Mouse (Mus musculus): ENCODE results near the gene Adamts15. TPM values are rescaled to one million over a fixed set of nuclear protein-coding genes. Genes with fewer than 3 reads are reported as not detected.

The Adamts15 gene
- total RNA-seq, 1 experiment, result 2.0 TPM

DNA sequence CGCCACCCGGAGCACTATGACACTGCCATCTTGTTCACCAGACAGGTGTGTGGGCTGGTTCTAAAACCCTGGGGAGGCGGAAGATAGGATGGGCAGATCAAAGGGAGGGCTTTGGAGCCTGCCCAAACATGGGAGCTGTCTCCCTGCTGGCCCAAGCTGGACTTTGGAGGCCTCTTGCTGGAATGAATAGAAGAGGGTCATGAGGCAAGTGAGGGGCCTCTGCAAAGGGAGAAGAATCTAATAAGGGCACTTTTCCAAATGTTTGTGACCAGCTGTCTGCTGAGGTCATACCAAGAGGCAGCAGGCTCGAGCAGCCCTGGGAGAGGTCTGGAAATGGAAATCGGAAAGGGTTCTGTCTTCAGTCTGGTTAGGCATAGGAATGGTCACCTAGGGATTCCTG lies 29.2 kb upstream of the Adamts15 start:
- no peak for TF ChIP-seq ZC3H11A (IDR thresholded peaks at IDR 0.05; ENCODE audit: borderline replicate concordance, low read depth, low read length)
- TF ChIP-seq HCFC1 (IDR thresholded peaks at IDR 0.05; ENCODE audit: borderline replicate concordance, insufficient read depth, low read length), result no peak
- TF ChIP-seq ZNF384 (IDR thresholded peaks at IDR 0.05; ENCODE audit: low read depth, low read length), result no peak
- no peak for TF ChIP-seq MAFK (IDR thresholded peaks at IDR 0.05; ENCODE audit: insufficient read depth, low read depth, low read length)
- no peak for TF ChIP-seq CHD2 (IDR thresholded peaks at IDR 0.05; ENCODE audit: low read depth, low read length)

DNA sequence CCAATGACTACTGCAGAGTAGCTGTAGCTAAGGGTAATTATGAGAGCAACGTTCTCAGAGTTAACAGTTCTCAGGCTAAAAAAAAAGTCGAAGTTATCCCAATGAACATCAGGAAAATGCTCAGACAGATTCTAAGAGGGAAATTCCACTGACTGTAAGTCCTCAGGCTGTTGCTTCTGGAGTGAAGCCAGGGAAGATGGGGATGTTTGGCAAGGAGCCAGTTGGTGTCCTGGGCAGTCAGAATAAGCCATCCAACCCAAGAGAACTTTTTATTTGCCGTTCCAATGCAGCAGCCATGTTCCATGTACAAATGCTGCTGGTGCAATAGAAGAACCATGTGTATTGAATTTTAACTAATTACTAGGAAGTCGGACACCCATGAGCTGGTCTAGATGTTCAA lies 28.3 kb upstream of the Adamts15 start:
- Histone ChIP-seq H3K27ac (ENCODE audit: insufficient read depth, low read depth, low read length, poor library complexity, severe bottlenecking) (no peak overlapping the region), H3K4me1 (ENCODE audit: control insufficient read depth in 2 of 2, insufficient read depth in 2 of 2, low read length in 2 of 2, poor library complexity in 1 of 2) (peaks cover 0 to 4% of the 10 kb centered on the region in 2 experiments; a peak in 1 of 4 replicates), H3K4me3 (ENCODE audit: insufficient read depth in 1 of 2, low read depth in 1 of 2, low read length in 2 of 2, poor library complexity in 1 of 2, severe bottlenecking in 1 of 2) (no peak overlapping the region), H3K36me3 (ENCODE audit: control insufficient read depth, insufficient read depth, low read length, poor library complexity, severe bottlenecking) (no peaks in the 10 kb centered on the region), H3K9me3 (ENCODE audit: control insufficient read depth, insufficient read depth, low read depth, low read length) (no peaks in the 10 kb centered on the region), H3K9ac (ENCODE audit: insufficient read depth, low read depth, low read length, poor library complexity, severe bottlenecking) (no peak overlapping the region)
- TF ChIP-seq CHD2 (IDR thresholded peaks at IDR 0.05; ENCODE audit: low read depth, low read length) (no peak), HCFC1 (IDR thresholded peaks at IDR 0.05; ENCODE audit: borderline replicate concordance, insufficient read depth, low read length) (no peak)
- in situ Hi-C loops (cut with MboI; ENCODE audit: low sequenced_read_pairs in 2 of 2, unreplicated experiment in 2 of 2), result loop anchor here in 1 of 2 experiments (10.0 kb wide), 1 partner anchor 134 kb away; no protein-coding TSS in a partner anchor
- no peak for DNase-seq (ENCODE audit: low read depth, low spot score)

More for the DNA sequence above, 29.2 kb upstream of the Adamts15 start:
- no peaks in the 10 kb centered on the region for H3K36me3 ChIP-seq (ENCODE audit: control insufficient read depth, insufficient read depth, low read length, poor library complexity, severe bottlenecking)
- no peaks in the 10 kb centered on the region for H3K9me3 ChIP-seq (ENCODE audit: control insufficient read depth, insufficient read depth, low read depth, low read length)
- DNase-seq (ENCODE audit: low read depth, low spot score), result no peak
- H3K27ac ChIP-seq (ENCODE audit: insufficient read depth, low read depth, low read length, poor library complexity, severe bottlenecking), result no peak overlapping the region
- H3K9ac ChIP-seq (ENCODE audit: insufficient read depth, low read depth, low read length, poor library complexity, severe bottlenecking), result no peak overlapping the region
- no peak overlapping the region for H3K4me3 ChIP-seq (ENCODE audit: insufficient read depth in 1 of 2, low read depth in 1 of 2, low read length in 2 of 2, poor library complexity in 1 of 2, severe bottlenecking in 1 of 2)
- in situ Hi-C loops (cut with MboI; ENCODE audit: low sequenced_read_pairs in 2 of 2, unreplicated experiment in 2 of 2), result loop anchor here in 1 of 2 experiments (10.0 kb wide), 1 partner anchor 133 kb away; no protein-coding TSS in a partner anchor
- H3K4me1 ChIP-seq (ENCODE audit: control insufficient read depth in 2 of 2, insufficient read depth in 2 of 2, low read length in 2 of 2, poor library complexity in 1 of 2), result peaks cover 0 to 4% of the 10 kb centered on the region in 2 experiments; a peak in 1 of 4 replicates

DNA sequence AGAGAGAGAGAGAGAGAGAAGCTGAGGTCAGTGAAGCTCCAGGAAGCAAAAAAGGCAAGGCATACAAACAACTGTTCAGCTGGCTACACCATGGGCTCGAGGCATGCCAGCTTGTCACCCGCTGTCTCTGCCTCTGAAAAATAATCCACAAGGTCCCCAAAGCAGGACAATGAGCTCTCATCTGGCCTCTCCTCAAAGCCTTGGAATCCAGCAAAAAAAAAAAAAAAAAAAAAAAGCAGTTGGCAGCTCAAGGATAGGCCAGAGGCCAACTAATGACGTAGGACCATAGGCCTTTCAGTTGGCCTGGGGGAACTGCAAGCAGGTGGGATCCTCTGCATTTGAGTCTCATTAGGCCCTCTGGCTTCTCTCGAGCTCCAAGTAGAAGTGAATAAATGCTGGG lies 27.7 kb upstream of the Adamts15 start:
- Histone ChIP-seq H3K9ac (ENCODE audit: insufficient read depth, low read depth, low read length, poor library complexity, severe bottlenecking) (no peak overlapping the region), H3K4me1 (ENCODE audit: control insufficient read depth in 2 of 2, insufficient read depth in 2 of 2, low read length in 2 of 2, poor library complexity in 1 of 2) (peaks cover 0 to 4% of the 10 kb centered on the region in 2 experiments; a peak in 1 of 4 replicates), H3K4me3 (ENCODE audit: insufficient read depth in 1 of 2, low read depth in 1 of 2, low read length in 2 of 2, poor library complexity in 1 of 2, severe bottlenecking in 1 of 2) (no peak overlapping the region), H3K27ac (ENCODE audit: insufficient read depth, low read depth, low read length, poor library complexity, severe bottlenecking) (no peak overlapping the region), H3K36me3 (ENCODE audit: control insufficient read depth, insufficient read depth, low read length, poor library complexity, severe bottlenecking) (no peaks in the 10 kb centered on the region), H3K9me3 (ENCODE audit: control insufficient read depth, insufficient read depth, low read depth, low read length) (no peaks in the 10 kb centered on the region)
- no peak for DNase-seq (ENCODE audit: low read depth, low spot score)
- in situ Hi-C loops (cut with MboI; ENCODE audit: low sequenced_read_pairs in 2 of 2, unreplicated experiment in 2 of 2), result loop anchor here in 1 of 2 experiments (10.0 kb wide), 2 partner anchors 135 to 475 kb away; no protein-coding TSS in a partner anchor
- no peak for TF ChIP-seq HCFC1 (IDR thresholded peaks at IDR 0.05; ENCODE audit: borderline replicate concordance, insufficient read depth, low read length)
- TF ChIP-seq CHD2 (IDR thresholded peaks at IDR 0.05; ENCODE audit: low read depth, low read length), result no peak
- no peak for TF ChIP-seq ZNF384 (IDR thresholded peaks at IDR 0.05; ENCODE audit: low read depth, low read length)
- no peak for TF ChIP-seq ZC3H11A (IDR thresholded peaks at IDR 0.05; ENCODE audit: borderline replicate concordance, low read depth, low read length)
- no peak for TF ChIP-seq MAFK (IDR thresholded peaks at IDR 0.05; ENCODE audit: insufficient read depth, low read depth, low read length)

DNA sequence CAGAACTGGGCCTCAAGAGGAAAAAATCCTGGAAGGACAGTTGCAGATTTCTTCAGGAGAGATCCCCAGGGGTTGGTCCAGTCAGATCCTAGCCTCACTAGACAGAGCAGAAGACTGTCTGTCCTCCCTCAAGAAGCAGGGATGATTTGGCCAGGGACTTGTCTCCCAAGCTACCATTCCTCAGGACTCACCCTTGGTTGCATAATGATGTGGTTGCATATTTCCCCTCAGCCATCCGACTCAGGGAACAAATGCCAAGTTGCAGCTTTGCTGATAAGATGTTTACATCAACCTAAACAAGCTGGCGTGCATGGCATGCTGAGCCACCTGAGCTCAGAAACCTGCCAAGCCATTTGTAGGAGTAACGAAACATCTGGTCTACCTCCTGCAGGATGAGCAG lies 27.2 kb upstream of the Adamts15 start:
- Histone ChIP-seq H3K9me3 (ENCODE audit: control insufficient read depth, insufficient read depth, low read depth, low read length) (no peaks in the 10 kb centered on the region), H3K4me3 (ENCODE audit: insufficient read depth in 1 of 2, low read depth in 1 of 2, low read length in 2 of 2, poor library complexity in 1 of 2, severe bottlenecking in 1 of 2) (no peak overlapping the region), H3K27ac (ENCODE audit: insufficient read depth, low read depth, low read length, poor library complexity, severe bottlenecking) (no peak overlapping the region), H3K4me1 (ENCODE audit: control insufficient read depth in 2 of 2, insufficient read depth in 2 of 2, low read length in 2 of 2, poor library complexity in 1 of 2) (peaks cover 0 to 4% of the 10 kb centered on the region in 2 experiments; a peak in 1 of 4 replicates), H3K36me3 (ENCODE audit: control insufficient read depth, insufficient read depth, low read length, poor library complexity, severe bottlenecking) (no peaks in the 10 kb centered on the region), H3K9ac (ENCODE audit: insufficient read depth, low read depth, low read length, poor library complexity, severe bottlenecking) (no peak overlapping the region)
- no peak for DNase-seq (ENCODE audit: low read depth, low spot score)
- TF ChIP-seq ZNF384 (IDR thresholded peaks at IDR 0.05; ENCODE audit: low read depth, low read length) (no peak), MAFK (IDR thresholded peaks at IDR 0.05; ENCODE audit: insufficient read depth, low read depth, low read length) (no peak), HCFC1 (IDR thresholded peaks at IDR 0.05; ENCODE audit: borderline replicate concordance, insufficient read depth, low read length) (no peak), CHD2 (IDR thresholded peaks at IDR 0.05; ENCODE audit: low read depth, low read length) (no peak), ZC3H11A (IDR thresholded peaks at IDR 0.05; ENCODE audit: borderline replicate concordance, low read depth, low read length) (no peak)
- in situ Hi-C loops (cut with MboI; ENCODE audit: low sequenced_read_pairs in 2 of 2, unreplicated experiment in 2 of 2), result loop anchor here in 1 of 2 experiments (10.0 kb wide), 1 partner anchor 475 kb away; no protein-coding TSS in a partner anchor

All from ES-E14 (cell line).